20 mouse cellular contexts compared by ENCODE assay signal in genomic region chr4:80027876-80028275, GRCm38 (mm10).
DNase-seq lines count a peak whose midpoint lies in the region; ATAC-seq lines count a peak whose summit lies in the region.
"Had no signal": no experiment of that assay in that cellular context is flagged by ENCODE, and none has a peak within 500 bp of the region (broad histone marks: within the 10 kb centered on the region; RNA-seq: fewer than 3 reads in every experiment).

No protein-coding gene starts in this region.

- H3K36me3 ChIP-seq in midbrain, embryonic 11.5 days (ENCODE audit: control insufficient read depth, insufficient read depth, low read length) = no peaks in the 10 kb centered on the region
- H3K36me3 ChIP-seq in midbrain, embryonic 10.5 days = no peaks in the 10 kb centered on the region
- H3K36me3 ChIP-seq in embryonic facial prominence, embryonic 10.5 days (replicated peaks) = no peaks in the 10 kb centered on the region
- H3K36me3 ChIP-seq: G1E had no signal

- H3K4me3 ChIP-seq in midbrain, embryonic 11.5 days (ENCODE audit: low read depth, low read length) = no peak overlapping the region
- no peak overlapping the region for H3K4me3 ChIP-seq in midbrain, embryonic 10.5 days
- H3K4me3 ChIP-seq in embryonic facial prominence, embryonic 10.5 days = no peak overlapping the region

- H3K9ac ChIP-seq in midbrain, embryonic 11.5 days (ENCODE audit: low read length) = no peak overlapping the region

- H3K27me3 ChIP-seq in midbrain, embryonic 11.5 days (ENCODE audit: control insufficient read depth, insufficient read depth, low read length) = no peaks in the 10 kb centered on the region
- no peaks in the 10 kb centered on the region for H3K27me3 ChIP-seq in midbrain, embryonic 10.5 days (ENCODE audit: low read depth, poor library complexity, severe bottlenecking)
- no peaks in the 10 kb centered on the region for H3K27me3 ChIP-seq in embryonic facial prominence, embryonic 10.5 days (replicated peaks; ENCODE audit: low read depth, poor library complexity, severe bottlenecking)
- H3K27me3 ChIP-seq: CH12.LX, Patski had no signal

- no peak overlapping the region for H3K4me2 ChIP-seq in midbrain, embryonic 11.5 days

- H3K27ac ChIP-seq in midbrain, embryonic 11.5 days (ENCODE audit: low read depth, low read length) = no peak overlapping the region
- H3K27ac ChIP-seq in midbrain, embryonic 10.5 days (replicated peaks) = no peak overlapping the region
- no peak overlapping the region for H3K27ac ChIP-seq in embryonic facial prominence, embryonic 10.5 days (replicated peaks)

- no peak for ATAC-seq in midbrain, embryonic 11.5 days (ENCODE audit: low FRiP score)
- ATAC-seq: activated CD4-positive, CD25-positive, alpha-beta regulatory T cell, adult 4 months; CD4-positive, CD25-positive, alpha-beta regulatory T cell, adult 4 months; Patski had no signal

- no peaks in the 10 kb centered on the region for H3K9me3 ChIP-seq in midbrain, embryonic 11.5 days (ENCODE audit: control insufficient read depth, low read length)
- no peaks in the 10 kb centered on the region for H3K9me3 ChIP-seq in midbrain, embryonic 10.5 days (replicated peaks)
- no peaks in the 10 kb centered on the region for H3K9me3 ChIP-seq in embryonic facial prominence, embryonic 10.5 days
- H3K9me3 ChIP-seq: G1E had no signal

- peak; percentile 76 for DNase-seq in midbrain, embryonic 11.5 days (ENCODE audit: low spot score, missing footprints)
- DNase-seq in midbrain, embryonic 10.5 days (ENCODE audit: low spot score) = no peak
- DNase-seq in A20 (ENCODE audit: low read depth, low spot score) = peak; percentile 61
- no peak for DNase-seq in embryonic facial prominence, embryonic 10.5 days (ENCODE audit: low spot score)
- DNase-seq: adrenal gland, adult 2 months; adrenal gland, adult 8-10 months; adrenal gland, postnatal 10 days; adrenal gland, postnatal 14 days; adrenal gland, postnatal 25 days; adrenal gland, postnatal 36 days; B cell, adult 2 months; cerebellum, adult 11 months; cerebellum, adult 11-12 months; cerebellum, adult 18-20 months; cerebellum, adult 2 months had no signal

- no peaks in the 10 kb centered on the region for H3K4me1 ChIP-seq in midbrain, embryonic 11.5 days (ENCODE audit: control insufficient read depth, insufficient read depth, low read length)
- H3K4me1 ChIP-seq in midbrain, embryonic 10.5 days = no peaks in the 10 kb centered on the region
- no peaks in the 10 kb centered on the region for H3K4me1 ChIP-seq in embryonic facial prominence, embryonic 10.5 days

- WGBS in midbrain, embryonic 11.5 days = 74% methylated on average over 3 of the region's 3 CpGs
- 71% methylated on average over 3 of the region's 3 CpGs for WGBS in midbrain, embryonic 10.5 days
- 62% methylated on average over 3 of the region's 3 CpGs for WGBS in embryonic facial prominence, embryonic 10.5 days

Comparison
In these comparisons a context has a peak if more than half of its experiments do, and no peak if none do; other contexts are left out.
1. DNase-seq: peak in midbrain, embryonic 11.5 days (single experiment) and A20 (single experiment); none in midbrain, embryonic 10.5 days (single experiment) and embryonic facial prominence, embryonic 10.5 days (single experiment).